In the genomic region with DNA sequence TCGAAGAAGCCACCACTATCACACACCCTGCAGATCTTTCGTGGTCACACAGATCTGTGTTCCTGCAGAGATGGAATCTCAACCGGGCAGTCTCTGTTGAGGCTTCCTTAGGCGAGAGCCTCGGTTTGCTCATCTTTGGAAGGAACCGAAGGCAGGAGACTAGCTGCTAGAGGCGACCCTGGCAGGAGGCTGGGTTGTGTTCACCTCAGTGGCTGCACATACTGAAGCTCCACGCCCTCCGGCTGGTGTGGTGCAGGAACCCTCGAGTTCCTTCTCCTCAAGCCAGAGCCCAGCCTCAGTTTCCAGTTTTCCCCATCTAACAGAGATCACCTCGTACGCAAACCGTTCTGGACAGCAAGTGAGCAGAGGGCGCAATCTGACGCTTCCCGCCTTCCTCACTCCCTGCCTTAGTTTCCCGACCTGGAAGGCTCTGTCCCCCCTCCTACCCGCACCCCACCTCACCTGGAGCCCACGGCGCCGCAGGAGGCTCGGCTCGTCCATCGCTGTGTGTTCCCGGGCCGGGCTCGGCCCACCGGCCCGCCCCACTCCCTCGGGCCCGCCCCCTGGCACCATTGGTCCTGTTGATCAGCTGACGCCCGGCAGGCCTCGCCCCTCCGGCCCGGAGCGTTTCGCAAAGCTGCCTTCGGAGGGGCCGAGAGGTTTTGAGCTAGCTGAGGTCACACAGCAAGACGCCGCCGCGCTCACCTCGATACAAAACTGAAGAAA, we compare ENCODE assay signal across 8 mouse cellular contexts. TPM values are rescaled to one million over a fixed set of nuclear protein-coding genes. Genes with fewer than 3 reads are reported as not detected.
DNase-seq lines count a peak whose midpoint lies in the region; ATAC-seq and TF ChIP-seq lines count a peak whose summit lies in the region.

TSS of gene Mast3 (minus strand) at position 574 of the 726 bp plus-strand sequence.

- peak; percentile 91 for DNase-seq in G1E (ENCODE audit: low spot score)
- peak; percentile 73 for DNase-seq in forelimb bud, embryonic 11.5 days (ENCODE audit: low read depth, low spot score)
- DNase-seq in hindbrain, embryonic 10.5 days (ENCODE audit: low spot score): peak; percentile 87
- DNase-seq in layer of hippocampus, postnatal 14 days (ENCODE audit: low spot score in 2 of 2): peak in 1 of 2 experiments; percentile 82
- DNase-seq in lung, postnatal 36 days: peak; percentile 93
- DNase-seq in retina, postnatal 1 day: peak; percentile 88
- peak; percentile 64 for DNase-seq in urinary bladder, adult 2 months (ENCODE audit: low spot score)

- H3K36me3 ChIP-seq in G1E (replicated peaks): peaks cover 19% of the 10 kb centered on the region
- H3K36me3 ChIP-seq in hindbrain, embryonic 10.5 days: no peaks in the 10 kb centered on the region

- H3K4me1 ChIP-seq in G1E (ENCODE audit: insufficient read depth, low read depth, low read length): peaks cover 83% of the 10 kb centered on the region
- no peaks in the 10 kb centered on the region for H3K4me1 ChIP-seq in brown adipose tissue, adult 24 weeks (ENCODE audit: control insufficient read depth, insufficient read depth, insufficient read length, low read length)
- peaks cover 30% of the 10 kb centered on the region for H3K4me1 ChIP-seq in hindbrain, embryonic 10.5 days (replicated peaks)

- H3K27me3 ChIP-seq in G1E (ENCODE audit: insufficient read depth, low read length): peaks cover 2% of the 10 kb centered on the region; the same call in 1 of the 2 replicates
- peaks cover 92% of the 10 kb centered on the region for H3K27me3 ChIP-seq in hindbrain, embryonic 10.5 days (ENCODE audit: insufficient read depth, poor library complexity, severe bottlenecking)

- 1% methylated on average over 45 of the region's 45 CpGs for WGBS in hindbrain, embryonic 10.5 days

- no peak for TF ChIP-seq CTCF in G1E (IDR thresholded peaks at IDR 0.05; ENCODE audit: low read depth, low read length)

- ATAC-seq in G1E (ENCODE audit: extremely low read depth, insufficient number of reproducible peaks, low FRiP score, poor library complexity, severe bottlenecking): peak; percentile 72

- peak within 1 kb of the TSS; percentile 76 for H3K4me3 ChIP-seq in G1E (ENCODE audit: low read depth, low read length)
- H3K4me3 ChIP-seq in brown adipose tissue, adult 24 weeks (ENCODE audit: insufficient read depth, low read depth, low read length): peak within 1 kb of the TSS; percentile 73
- H3K4me3 ChIP-seq in hindbrain, embryonic 10.5 days: peak within 1 kb of the TSS; percentile 58

- H3K9me3 ChIP-seq in G1E (replicated peaks): no peaks in the 10 kb centered on the region
- no peaks in the 10 kb centered on the region for H3K9me3 ChIP-seq in hindbrain, embryonic 10.5 days

- no peak within 1 kb of the TSS for H3K27ac ChIP-seq in brown adipose tissue, adult 24 weeks (replicated peaks; ENCODE audit: low read depth, low read length)
- H3K27ac ChIP-seq in hindbrain, embryonic 10.5 days: no peak within 1 kb of the TSS; the same call in 1 of the 2 replicates

RNA-seq across cellular contexts. Expression of gene Mast3, which starts in this region (rescaled TPM):
- 79.8 and 104 TPM in 2 replicates for total RNA-seq in G1E (2014; fragmentation: Nextera tagmentation)
- 15.7 and 18.9 TPM in 2 replicates for total RNA-seq in G1E (2017)
- polyA plus RNA-seq in G1E (2012): 323 and 357 TPM in 2 replicates
- 2.5 and 2.9 TPM in 2 replicates for polyA plus RNA-seq in brown adipose tissue, adult 24 weeks (2012; ENCODE audit: insufficient read depth, insufficient read length, missing spikeins)
- 11.4 and 18.2 TPM in 2 replicates for polyA plus RNA-seq in hindbrain, embryonic 10.5 days (2016; fragmentation: Nextera tagmentation; extraction: Ambion mirVana)
- total RNA-seq in layer of hippocampus, postnatal 14 days (2021): 100 to 1,000 TPM; 295 to 297 TPM
- polyA plus RNA-seq in urinary bladder, adult 2 months (2012; rRNA removed): 19.5 and 19.7 TPM in 2 replicates

Comparison
In these comparisons a context has a peak if more than half of its experiments do, and no peak if none do; other contexts are left out.
1. RNA of gene Mast3 (polyA plus RNA-seq): 323 to 357 TPM in G1E; 19.5 to 19.7 TPM in urinary bladder, adult 2 months, 11.4 to 18.2 TPM in hindbrain, embryonic 10.5 days and 2.5 to 2.9 TPM in brown adipose tissue, adult 24 weeks; every median in the first group is over 10 times any median in the second.
2. Peak in every context shown above with its lines, with median percentiles within 50 percentile points of each other: H3K4me3 ChIP-seq.